Mouse (Mus musculus) skeletal muscle tissue, adult 2 months (tissue): ENCODE data around the gene Plekhm1.
"Not testable (repeated sequence)": the region's sequence is repeated elsewhere in the genome, so short reads cannot be mapped to it uniquely, and the experiment has no call there.

Source experiments
- DNase-seq: peaks from one replicate; pipeline ENCODE4 v3.0.0-alpha.2; 2012; ENCODE audit warnings: low read depth, low spot score

The Plekhm1 gene

GRCm38 (mm10) chr11:103411981-103412949 is at the start of gene Plekhm1:
TSS of gene Plekhm1 (minus strand) at chr11:103412687.
- DNase-seq: peak; percentile 87

GRCm38 (mm10) chr11:103451105-103451504 is 38.6 kb upstream of the Plekhm1 start:
- DNase-seq: not testable (repeated sequence)

GRCm38 (mm10) chr11:103449721-103450120 is 37.2 kb upstream of the Plekhm1 start:
- not testable (repeated sequence) for DNase-seq

GRCm38 (mm10) chr11:103443678-103444077 is 31.2 kb upstream of the Plekhm1 start:
- no peak for DNase-seq

- DNase-seq: no peak
These were observed 23.8 kb upstream of the Plekhm1 start for GRCm38 (mm10) chr11:103436282-103436681.

- DNase-seq: no peak
These were observed 12.5 kb upstream of the Plekhm1 start for GRCm38 (mm10) chr11:103425031-103425430.

- DNase-seq: no peak
These were observed 7.2 kb upstream of the Plekhm1 start for GRCm38 (mm10) chr11:103419667-103420066.

GRCm38 (mm10) chr11:103419226-103419625 is 6.7 kb upstream of the Plekhm1 start:
- no peak for DNase-seq

GRCm38 (mm10) chr11:103413516-103413915 is 1.0 kb upstream of the Plekhm1 start:
- DNase-seq: no peak

- DNase-seq: peak; percentile 39
These were observed 500 bp upstream of the Plekhm1 start for GRCm38 (mm10) chr11:103412950-103413423.

GRCm38 (mm10) chr11:103411301-103411700 is 1.2 kb downstream of the Plekhm1 start:
- no peak for DNase-seq

- DNase-seq: no peak
These were observed 3.6 kb downstream of the Plekhm1 start for GRCm38 (mm10) chr11:103408880-103409279.

- not testable (repeated sequence) for DNase-seq
These were observed 5.4 kb downstream of the Plekhm1 start for GRCm38 (mm10) chr11:103407136-103407535.

- no peak for DNase-seq
These were observed 5.9 kb downstream of the Plekhm1 start for GRCm38 (mm10) chr11:103406551-103406950.

- no peak for DNase-seq
These were observed 6.7 kb downstream of the Plekhm1 start for GRCm38 (mm10) chr11:103405814-103406213.

- no peak for DNase-seq
These were observed 7.9 kb downstream of the Plekhm1 start for GRCm38 (mm10) chr11:103404618-103405017.

- DNase-seq: no peak
These were observed 8.7 kb downstream of the Plekhm1 start for GRCm38 (mm10) chr11:103403776-103404175.

- DNase-seq: no peak
These were observed 9.7 kb downstream of the Plekhm1 start for GRCm38 (mm10) chr11:103402738-103403137.

GRCm38 (mm10) chr11:103402198-103402597 is 10.3 kb downstream of the Plekhm1 start:
- DNase-seq: no peak

- DNase-seq: no peak
These were observed 12.5 kb downstream of the Plekhm1 start for GRCm38 (mm10) chr11:103399986-103400385.

GRCm38 (mm10) chr11:103399050-103399449 is 13.4 kb downstream of the Plekhm1 start:
- no peak for DNase-seq

- DNase-seq: no peak
These were observed 15.8 kb downstream of the Plekhm1 start for GRCm38 (mm10) chr11:103396682-103397081.

GRCm38 (mm10) chr11:103396236-103396635 is 16.3 kb downstream of the Plekhm1 start:
- no peak for DNase-seq
